Mouse (Mus musculus) embryonic facial prominence, embryonic 13.5 days (tissue): ENCODE measurements around the gene Atg4a-ps. TPM values are rescaled to one million over a fixed set of nuclear protein-coding genes. Genes with fewer than 3 reads are reported as not detected.

Experiments used
- ATAC-seq: fragments of 200-750 bp; cut with Nextera tagmentation; 2 replicates; pipeline ENCODE4 v1.8.0; 2017; ENCODE audit warnings: low read depth; ENCODE audit not compliant: insufficient number of reproducible peaks, insufficient read depth, low FRiP score, low TSS enrichment
- H3K27ac ChIP-seq: fragments of 300-500 bp; sonication (generic); 2 replicates; pipeline ENCODE4 v1.5.1; 2015; ENCODE audit warnings: moderate library complexity, mild to moderate bottlenecking, inconsistent platforms
- H3K27me3 ChIP-seq: fragments of 300-500 bp; sonication (generic); 2 replicates; pipeline ENCODE4 v1.6.1; 2015; ENCODE audit warnings: mild to moderate bottlenecking, inconsistent platforms
- H3K36me3 ChIP-seq: fragments of 300-500 bp; sonication (generic); 2 replicates; pipeline ENCODE4 v1.6.1; 2015; ENCODE audit warnings: mild to moderate bottlenecking, inconsistent platforms
- H3K4me1 ChIP-seq: fragments of 300-500 bp; sonication (generic); 2 replicates; pipeline ENCODE4 v1.6.1; 2015; ENCODE audit warnings: inconsistent platforms
- H3K4me2 ChIP-seq: fragments of 300-500 bp; sonication (generic); 2 replicates; pipeline ENCODE4 v1.6.1; 2015; ENCODE audit warnings: moderate library complexity, mild to moderate bottlenecking, inconsistent platforms
- H3K4me3 ChIP-seq: fragments of 300-500 bp; sonication (generic); 2 replicates; pipeline ENCODE4 v1.5.1; 2015; ENCODE audit warnings: mild to moderate bottlenecking, inconsistent platforms
- H3K9ac ChIP-seq: fragments of 300-500 bp; sonication (generic); 2 replicates; pipeline ENCODE4 v1.6.1; 2015; ENCODE audit warnings: mild to moderate bottlenecking, inconsistent platforms
- H3K9me3 ChIP-seq: fragments of 300-500 bp; sonication (generic); 2 replicates; pipeline ENCODE4 v1.6.1; 2016; ENCODE audit warnings: inconsistent platforms
- WGBS: fragments of 180-500 bp; shearing (Covaris S2); methylation state at CpG from one replicate; pipeline ENCODE4 v1.1.7; 2015; ENCODE audit warnings: mixed read lengths; 5-methylcytosine and 5-hydroxymethylcytosine counted together
- microRNA-seq: library from miRNA; unstranded; fragments of <30 nt; microRNA quantifications from one replicate; pipeline ENCODE4, GENCODE M21; 2016
- polyA plus RNA-seq: library from polyadenylated mRNA; unstranded; fragments of >200 nt; fragmentation: Nextera tagmentation; extraction: Ambion mirVana; gene quantifications from 2 replicates; pipeline ENCODE4 v1.2.1, GENCODE M21; 2015

The Atg4a-ps gene
- polyA plus RNA-seq, 1 experiment from 2014 or later = 0.17 TPM

- WGBS = 58% methylated on average over 1 of the region's 1 CpGs
- H3K9ac ChIP-seq = no peak overlapping the region
- peaks cover 19% of the 10 kb centered on the region for H3K4me1 ChIP-seq
- no peak overlapping the region for H3K4me3 ChIP-seq
- H3K27ac ChIP-seq = no peak overlapping the region
- no peaks in the 10 kb centered on the region for H3K36me3 ChIP-seq
- no peaks in the 10 kb centered on the region for H3K27me3 ChIP-seq
- no peak for ATAC-seq
- H3K4me2 ChIP-seq = no peak overlapping the region
- no peaks in the 10 kb centered on the region for H3K9me3 ChIP-seq
Observed at GRCm38 (mm10) chr3:103601561-103601960, 44.3 kb downstream of the Atg4a-ps start.

GRCm38 (mm10) chr3:103601011-103601410 lies 44.9 kb downstream of the Atg4a-ps start:
- Histone ChIP-seq H3K9ac (no peak overlapping the region), H3K27me3 (no peaks in the 10 kb centered on the region), H3K4me1 (peaks cover 15% of the 10 kb centered on the region), H3K4me2 (no peak overlapping the region), H3K4me3 (no peak overlapping the region), H3K9me3 (no peaks in the 10 kb centered on the region), H3K27ac (no peak overlapping the region), H3K36me3 (no peaks in the 10 kb centered on the region)
- ATAC-seq = no peak
- 40% methylated on average over 7 of the region's 7 CpGs for WGBS

- H3K4me1 ChIP-seq = peaks cover 20% of the 10 kb centered on the region
- no peak overlapping the region for H3K9ac ChIP-seq
- H3K27me3 ChIP-seq = no peaks in the 10 kb centered on the region
- no peaks in the 10 kb centered on the region for H3K9me3 ChIP-seq
- no peak overlapping the region for H3K4me3 ChIP-seq
- H3K4me2 ChIP-seq = no peak overlapping the region
- no peak for ATAC-seq
- no peak overlapping the region for H3K27ac ChIP-seq
- 65% methylated on average over 4 of the region's 4 CpGs for WGBS
- no peaks in the 10 kb centered on the region for H3K36me3 ChIP-seq
Observed at GRCm38 (mm10) chr3:103597586-103597985, 48.3 kb downstream of the Atg4a-ps start.

- no peak for ATAC-seq
- peaks cover 5% of the 10 kb centered on the region; the same call in 1 of the 2 replicates for H3K4me1 ChIP-seq
Observed at GRCm38 (mm10) chr3:103595271-103595810, 50.5 kb downstream of the Atg4a-ps start.

More at GRCm38 (mm10) chr3:103595271-103595810, 50.5 kb downstream of the Atg4a-ps start:
- Histone ChIP-seq H3K27ac (no peak overlapping the region), H3K36me3 (no peaks in the 10 kb centered on the region), H3K9ac (no peak overlapping the region), H3K4me2 (no peak overlapping the region), H3K9me3 (no peaks in the 10 kb centered on the region), H3K27me3 (no peaks in the 10 kb centered on the region), H3K4me3 (no peak overlapping the region)
- WGBS = 88% methylated on average over 7 of the region's 7 CpGs

Small RNA genes within 50 kb of the gene (microRNA-seq; reads per million reads assigned to microRNA genes)
- not detected for gene Gm25325

Other genes with a start within 250 kb of the Atg4a-ps start
- gene Syt6, start 70.8 kb downstream of the Atg4a-ps start, polyA plus RNA-seq = 0.66 and 1.9 TPM in 2 replicates
- 49.5 and 52.3 TPM in 2 replicates for gene Olfml3, start 91.9 kb upstream of the Atg4a-ps start, polyA plus RNA-seq
- not detected in 2 replicates for gene Gm10964, start 93.3 kb upstream of the Atg4a-ps start, polyA plus RNA-seq
- gene Hipk1, start 145.5 kb upstream of the Atg4a-ps start, polyA plus RNA-seq = 11.6 and 13.8 TPM in 2 replicates
- gene Dclre1b, start 163.4 kb upstream of the Atg4a-ps start, polyA plus RNA-seq = 30.9 and 32.9 TPM in 2 replicates
- gene Ap4b1, start 163.5 kb upstream of the Atg4a-ps start, polyA plus RNA-seq = 19.6 and 22.2 TPM in 2 replicates
- 0.24 and 0.91 TPM in 2 replicates for gene Gm43064, start 163.5 kb upstream of the Atg4a-ps start, polyA plus RNA-seq
- 0.37 and 0.56 TPM in 2 replicates for gene Bcl2l15, start 186.5 kb upstream of the Atg4a-ps start, polyA plus RNA-seq
- gene Ptpn22, start 213.7 kb upstream of the Atg4a-ps start, polyA plus RNA-seq = 0.56 and 0.95 TPM in 2 replicates